Mouse (Mus musculus) bone marrow macrophage, adult 2 months (primary cell): ENCODE results near the gene Fbxw8.

ENCODE experiments used
- CTCF ChIP-seq: IDR thresholded peaks from 2 replicates; pipeline ENCODE4 v1.5.1; 2012; ENCODE audit warnings: low read depth, mild to moderate bottlenecking, low read length, moderate library complexity
- POLR2A ChIP-seq: IDR thresholded peaks from 2 replicates; pipeline ENCODE4 v1.6.1; 2012; ENCODE audit warnings: mild to moderate bottlenecking, low read depth, low read length, borderline replicate concordance

DNA sequence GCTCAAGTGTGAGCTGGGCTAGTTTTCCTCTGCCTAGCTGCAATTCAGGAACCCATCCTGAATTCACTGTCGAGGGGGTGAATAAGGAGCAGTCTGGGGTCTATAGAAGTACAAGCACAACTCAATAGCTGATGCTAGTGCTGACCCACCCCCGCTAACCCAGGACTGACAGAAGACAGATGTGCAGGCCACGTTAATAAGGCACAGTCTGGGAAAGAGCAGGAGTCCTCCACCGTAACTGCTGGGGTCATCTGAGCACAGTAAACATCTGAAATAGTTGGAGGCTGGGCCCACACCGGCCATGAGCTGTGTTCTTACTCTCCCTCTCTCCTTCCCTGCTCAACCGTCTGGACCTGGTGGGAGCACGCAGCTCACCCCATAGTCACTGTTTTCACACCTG, 68.3 kb downstream of the Fbxw8 start:
- no peak for TF ChIP-seq CTCF
- TF ChIP-seq POLR2A, result no peak
